ENCODE assay signal across 16 mouse cellular contexts in genomic region chr4:136797677-136798569, GRCm38 (mm10). TPM values are rescaled to one million over a fixed set of nuclear protein-coding genes. Genes with fewer than 3 reads are reported as not detected.
DNase-seq lines count a peak whose midpoint lies in the region; ATAC-seq lines count a peak whose summit lies in the region.
"Had no signal": no experiment of that assay in that cellular context is flagged by ENCODE, and none has a peak within 500 bp of the region (broad histone marks: within the 10 kb centered on the region; RNA-seq: fewer than 3 reads in every experiment).

No protein-coding gene starts in this region.

- H3K9ac ChIP-seq in forebrain, embryonic 13.5 days, result no peak overlapping the region
- H3K9ac ChIP-seq in forebrain, embryonic 14.5 days (ENCODE audit: low read length), result no peak overlapping the region
- no peak overlapping the region; the same call in 1 of the 2 replicates for H3K9ac ChIP-seq in kidney, embryonic 16.5 days (replicated peaks; ENCODE audit: low read length)
- H3K9ac ChIP-seq in neural tube, embryonic 11.5 days (ENCODE audit: low read length), result no peak overlapping the region
- peak overlapping the region; percentile 18; the same call in 1 of the 2 replicates for H3K9ac ChIP-seq in neural tube, embryonic 13.5 days
- H3K9ac ChIP-seq: liver, embryonic 14.5 days had no signal

- H3K9me3 ChIP-seq in forebrain, embryonic 13.5 days (replicated peaks), result no peaks in the 10 kb centered on the region
- H3K9me3 ChIP-seq in forebrain, embryonic 14.5 days (replicated peaks; ENCODE audit: control insufficient read depth, low read length), result no peaks in the 10 kb centered on the region
- no peaks in the 10 kb centered on the region for H3K9me3 ChIP-seq in kidney, embryonic 16.5 days (ENCODE audit: low read length)
- H3K9me3 ChIP-seq in neural tube, embryonic 11.5 days (ENCODE audit: control insufficient read depth, low read length), result no peaks in the 10 kb centered on the region
- H3K9me3 ChIP-seq in neural tube, embryonic 13.5 days, result no peaks in the 10 kb centered on the region

- H3K27ac ChIP-seq in forebrain, embryonic 13.5 days, result 0 out of 2 replicates have a peak overlapping the region, but pooled peaks have one; percentile 12
- H3K27ac ChIP-seq in forebrain, embryonic 14.5 days (ENCODE audit: low read depth, low read length), result no peak overlapping the region
- no peak overlapping the region for H3K27ac ChIP-seq in kidney, embryonic 16.5 days (ENCODE audit: low read length)
- peak overlapping the region; percentile 77 for H3K27ac ChIP-seq in neural tube, embryonic 11.5 days (ENCODE audit: low read depth, low read length)
- H3K27ac ChIP-seq in neural tube, embryonic 13.5 days (replicated peaks), result peak overlapping the region; percentile 46; the same call in 1 of the 2 replicates
- H3K27ac ChIP-seq: layer of hippocampus, adult 2 months; liver, embryonic 14.5 days; macrophage had no signal

- DNase-seq in forebrain, embryonic 14.5 days (ENCODE audit: low spot score), result no peak
- no peak for DNase-seq in kidney, adult 11 months
- DNase-seq in neural tube, embryonic 11.5 days (ENCODE audit: low spot score), result no peak
- no peak for DNase-seq in neural tube, embryonic 10.5 days (ENCODE audit: extremely low spot score, low spot score)
- DNase-seq in spleen, postnatal 4 days (ENCODE audit: low spot score in 2 of 2), result no peak
- DNase-seq: adrenal gland, postnatal 14 days; cerebellum, postnatal 14 days; gastrocnemius, postnatal 36 days; right cerebral cortex, postnatal 4 days had no signal

- no peaks in the 10 kb centered on the region for H3K27me3 ChIP-seq in forebrain, embryonic 13.5 days
- H3K27me3 ChIP-seq in forebrain, embryonic 14.5 days (replicated peaks; ENCODE audit: control insufficient read depth, insufficient read depth, low read length), result no peaks in the 10 kb centered on the region
- no peaks in the 10 kb centered on the region for H3K27me3 ChIP-seq in kidney, embryonic 16.5 days (ENCODE audit: insufficient read depth, low read length)
- H3K27me3 ChIP-seq in neural tube, embryonic 11.5 days (ENCODE audit: control insufficient read depth, insufficient read depth, low read length), result no peaks in the 10 kb centered on the region
- H3K27me3 ChIP-seq in neural tube, embryonic 13.5 days, result no peaks in the 10 kb centered on the region

- peaks cover 66% of the 10 kb centered on the region for H3K4me1 ChIP-seq in forebrain, embryonic 13.5 days
- peaks cover 8% of the 10 kb centered on the region for H3K4me1 ChIP-seq in forebrain, embryonic 14.5 days (ENCODE audit: control insufficient read depth, insufficient read depth, low read length)
- H3K4me1 ChIP-seq in kidney, embryonic 16.5 days (ENCODE audit: insufficient read depth, low read length), result peaks cover 45% of the 10 kb centered on the region
- peaks cover 38% of the 10 kb centered on the region for H3K4me1 ChIP-seq in neural tube, embryonic 11.5 days (ENCODE audit: control insufficient read depth, insufficient read depth, low read length)
- peaks cover 73% of the 10 kb centered on the region for H3K4me1 ChIP-seq in neural tube, embryonic 13.5 days (replicated peaks)

- H3K36me3 ChIP-seq in forebrain, embryonic 13.5 days (ENCODE audit: poor library complexity, severe bottlenecking), result peaks cover 4% of the 10 kb centered on the region; the same call in 1 of the 2 replicates
- H3K36me3 ChIP-seq in forebrain, embryonic 14.5 days (ENCODE audit: control insufficient read depth, insufficient read depth, low read length), result no peaks in the 10 kb centered on the region
- H3K36me3 ChIP-seq in kidney, embryonic 16.5 days (ENCODE audit: insufficient read depth, low read length), result no peaks in the 10 kb centered on the region
- no peaks in the 10 kb centered on the region for H3K36me3 ChIP-seq in neural tube, embryonic 11.5 days (ENCODE audit: control insufficient read depth, insufficient read depth, low read length)
- H3K36me3 ChIP-seq in neural tube, embryonic 13.5 days, result no peaks in the 10 kb centered on the region

- ATAC-seq in forebrain, embryonic 13.5 days, result no peak
- no peak for ATAC-seq in forebrain, embryonic 14.5 days
- peak; percentile 13; the same call in 1 of the 2 replicates for ATAC-seq in kidney, embryonic 16.5 days (ENCODE audit: low FRiP score, low TSS enrichment)
- ATAC-seq in neural tube, embryonic 11.5 days (ENCODE audit: insufficient read depth, low FRiP score, low TSS enrichment), result no peak
- 0 out of 2 replicates have a peak, but pooled peaks have one; percentile 15 for ATAC-seq in neural tube, embryonic 13.5 days (ENCODE audit: low read depth)
- ATAC-seq: inflammation-experienced regulatory T-cells, adult 6 months had no signal

- 70% methylated on average over 23 of the region's 23 CpGs for WGBS in forebrain, embryonic 13.5 days
- 73% methylated on average over 23 of the region's 23 CpGs for WGBS in forebrain, embryonic 14.5 days
- 34% methylated on average over 23 of the region's 23 CpGs for WGBS in kidney, embryonic 16.5 days
- 49% methylated on average over 23 of the region's 23 CpGs for WGBS in neural tube, embryonic 11.5 days
- WGBS in neural tube, embryonic 13.5 days, result 39% methylated on average over 23 of the region's 23 CpGs

- no peak overlapping the region for H3K4me2 ChIP-seq in forebrain, embryonic 13.5 days
- no peak overlapping the region for H3K4me2 ChIP-seq in forebrain, embryonic 14.5 days (ENCODE audit: low read length)
- no peak overlapping the region for H3K4me2 ChIP-seq in kidney, embryonic 16.5 days (replicated peaks; ENCODE audit: low read depth, low read length)
- no peak overlapping the region for H3K4me2 ChIP-seq in neural tube, embryonic 11.5 days (ENCODE audit: low read depth)
- H3K4me2 ChIP-seq in neural tube, embryonic 13.5 days, result no peak overlapping the region

- H3K4me3 ChIP-seq in forebrain, embryonic 13.5 days, result no peak overlapping the region
- H3K4me3 ChIP-seq in forebrain, embryonic 14.5 days (ENCODE audit: low read depth, low read length), result no peak overlapping the region
- H3K4me3 ChIP-seq in kidney, embryonic 16.5 days (ENCODE audit: low read length), result no peak overlapping the region
- no peak overlapping the region for H3K4me3 ChIP-seq in neural tube, embryonic 11.5 days (ENCODE audit: low read depth, low read length)
- no peak overlapping the region for H3K4me3 ChIP-seq in neural tube, embryonic 13.5 days
- H3K4me3 ChIP-seq: layer of hippocampus, adult 2 months had no signal

RNA-seq across cellular contexts. Expression of gene Ephb2, which starts 37.9 kb away (rescaled TPM):
- polyA plus RNA-seq in forebrain, embryonic 13.5 days (2015; fragmentation: Nextera tagmentation; extraction: Ambion mirVana), result 10.7 and 12.7 TPM in 2 replicates
- polyA plus RNA-seq in forebrain, embryonic 14.5 days (2014; fragmentation: Nextera tagmentation; extraction: Ambion mirVana), result 9.3 and 9.6 TPM in 2 replicates
- polyA plus RNA-seq in kidney, embryonic 16.5 days (2015; fragmentation: Nextera tagmentation; extraction: Ambion mirVana), result 3.4 and 3.6 TPM in 2 replicates
- polyA plus RNA-seq in neural tube, embryonic 11.5 days (2014; fragmentation: Nextera tagmentation; extraction: Ambion mirVana), result 20.4 and 21.0 TPM in 2 replicates
- 16.8 and 18.6 TPM in 2 replicates for polyA plus RNA-seq in neural tube, embryonic 13.5 days (2015; fragmentation: Nextera tagmentation; extraction: Ambion mirVana)

Comparison
In these comparisons a context has a peak if more than half of its experiments do, and no peak if none do; other contexts are left out.
1. ATAC-seq: peak in kidney, embryonic 16.5 days (single experiment) and neural tube, embryonic 13.5 days (single experiment); none in forebrain, embryonic 13.5 days (single experiment), forebrain, embryonic 14.5 days (single experiment) and neural tube, embryonic 11.5 days (single experiment).
2. H3K27ac ChIP-seq: peak in forebrain, embryonic 13.5 days (single experiment), neural tube, embryonic 11.5 days (single experiment) and neural tube, embryonic 13.5 days (single experiment); none in forebrain, embryonic 14.5 days (single experiment) and kidney, embryonic 16.5 days (single experiment).